Mouse (Mus musculus) adrenal gland, postnatal 25 days (tissue): ENCODE results near the gene Sult4a1. TPM values are rescaled to one million over a fixed set of nuclear protein-coding genes. Genes with fewer than 3 reads are reported as not detected.
"Not testable (repeated sequence)": the region's sequence is repeated elsewhere in the genome, so short reads cannot be mapped to it uniquely, and the experiment has no call there.

Source experiments
- DNase-seq: peaks from one replicate; pipeline ENCODE4 v3.0.0; 2021; ENCODE audit warnings: mixed read lengths
- long read RNA-seq: library from polyadenylated mRNA; stranded (forward); transcript quantifications from one replicate; pipeline ENCODE4 v2.0.0, GENCODE M21; 2021
- total RNA-seq: library from RNA; stranded (reverse); gene quantifications from 2 replicates; pipeline ENCODE4 v1.2.3, GENCODE M21; 2021

Sult4a1 gene
- total RNA-seq: 3.0 and 4.1 TPM in 2 replicates
- long read RNA-seq, partial matches to known transcripts: 0 of 9 reads
- long read RNA-seq, other reads (novel, unspliced or antisense): 3 of 9 reads

DNA sequence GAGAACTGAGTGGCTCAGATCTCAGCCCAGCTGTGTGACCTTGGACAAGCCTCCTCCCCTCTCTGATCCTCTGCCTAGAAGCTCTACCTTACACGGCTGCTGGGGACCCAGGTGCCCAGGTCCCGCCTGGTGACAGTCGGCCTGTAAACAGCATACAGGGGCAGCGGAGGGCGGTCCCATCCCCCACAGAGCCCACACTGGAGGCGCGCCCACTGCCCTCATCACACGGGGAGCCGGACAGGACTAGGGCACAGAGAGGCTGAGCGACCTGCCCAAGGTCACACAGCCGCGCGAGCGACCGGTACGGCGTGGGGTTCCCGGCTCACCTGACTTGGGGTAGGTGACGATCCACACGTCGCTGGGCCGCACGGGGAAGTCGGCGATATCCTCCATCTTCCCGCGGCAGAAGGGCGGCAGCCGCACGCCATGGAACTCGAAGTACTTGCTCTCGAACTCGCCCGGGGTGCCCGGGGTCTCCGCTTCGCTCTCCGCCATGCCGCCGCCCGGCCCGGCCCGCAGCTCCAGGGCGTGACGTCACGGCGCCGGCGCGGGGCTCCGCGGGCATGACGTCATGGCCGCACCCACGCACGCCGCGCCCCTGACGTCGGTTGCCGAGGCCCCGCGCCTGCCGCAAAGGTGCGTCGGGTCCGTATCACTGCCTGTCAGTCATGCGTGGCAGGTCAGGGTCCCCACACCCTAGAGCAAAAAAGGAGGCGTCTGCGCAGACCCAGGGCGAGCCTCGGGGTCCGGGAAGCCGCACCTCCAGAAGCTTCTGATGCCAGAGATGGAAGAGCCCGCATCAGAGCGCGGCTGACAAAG, at the start of gene Sult4a1:
Gene Sult4a1 (minus strand): TSS at position 650 of the 819 bp plus-strand sequence.
- peak; percentile 21 for DNase-seq

DNA sequence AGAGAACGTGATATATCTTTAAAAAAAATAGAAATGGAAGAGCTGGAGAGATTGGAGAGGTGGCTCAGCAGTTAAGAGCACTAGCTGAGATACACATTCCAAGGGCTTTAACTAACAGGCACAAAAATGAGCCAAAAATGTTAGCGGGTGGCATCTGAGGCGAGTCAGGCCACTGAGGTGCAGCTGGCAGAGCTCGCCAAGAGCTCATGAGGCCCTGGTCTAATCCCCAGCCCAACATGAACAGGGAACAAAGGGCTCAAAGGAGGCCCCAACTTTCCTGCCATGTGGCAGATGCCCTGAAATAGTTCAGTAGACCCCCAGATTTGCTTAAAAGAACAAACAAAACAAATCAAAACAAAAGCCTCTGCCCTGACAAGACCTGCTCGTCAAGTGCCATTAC, 35.4 kb upstream of the Sult4a1 start:
- no peak for DNase-seq

DNA sequence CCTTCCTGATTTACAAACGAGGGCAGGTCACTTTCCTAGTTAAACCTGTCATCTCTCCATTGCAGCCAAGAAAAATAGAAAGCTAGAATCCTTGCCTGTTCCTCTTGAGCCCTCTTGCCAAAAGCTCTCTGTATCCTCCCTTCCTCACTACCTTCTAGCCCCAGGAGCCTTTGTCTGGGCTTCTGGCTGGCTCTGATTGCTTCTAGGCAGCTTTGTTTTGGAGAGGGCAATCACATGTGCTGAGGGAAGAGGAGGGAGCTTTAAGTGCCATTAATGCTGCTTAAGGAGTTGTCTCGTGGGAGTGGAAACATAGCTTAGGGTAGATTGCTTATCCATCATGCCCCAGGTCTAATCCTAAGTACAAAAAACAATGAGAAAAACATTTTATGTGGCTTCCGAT, 34.6 kb upstream of the Sult4a1 start:
- DNase-seq: no peak

DNA sequence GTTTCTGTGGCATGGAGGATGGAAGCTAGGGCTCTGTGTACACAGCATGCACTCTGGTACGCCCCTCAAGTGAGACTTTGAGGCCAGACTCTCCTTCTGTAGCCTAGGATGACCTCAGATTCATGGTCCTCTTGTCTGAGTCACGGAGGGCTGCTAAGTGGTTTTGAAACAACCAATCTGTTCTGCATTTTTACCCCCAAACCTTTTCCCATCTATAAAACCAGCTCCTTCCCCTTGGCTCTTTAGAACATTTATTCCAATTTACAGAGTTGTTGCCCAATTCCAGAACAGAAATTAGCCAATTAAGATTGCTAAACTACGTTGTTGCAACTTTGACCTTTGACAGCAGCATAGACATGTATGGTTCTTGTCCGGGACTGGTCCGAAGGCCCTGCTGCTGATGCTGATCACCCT, 34.0 kb upstream of the Sult4a1 start:
- DNase-seq: no peak

DNA sequence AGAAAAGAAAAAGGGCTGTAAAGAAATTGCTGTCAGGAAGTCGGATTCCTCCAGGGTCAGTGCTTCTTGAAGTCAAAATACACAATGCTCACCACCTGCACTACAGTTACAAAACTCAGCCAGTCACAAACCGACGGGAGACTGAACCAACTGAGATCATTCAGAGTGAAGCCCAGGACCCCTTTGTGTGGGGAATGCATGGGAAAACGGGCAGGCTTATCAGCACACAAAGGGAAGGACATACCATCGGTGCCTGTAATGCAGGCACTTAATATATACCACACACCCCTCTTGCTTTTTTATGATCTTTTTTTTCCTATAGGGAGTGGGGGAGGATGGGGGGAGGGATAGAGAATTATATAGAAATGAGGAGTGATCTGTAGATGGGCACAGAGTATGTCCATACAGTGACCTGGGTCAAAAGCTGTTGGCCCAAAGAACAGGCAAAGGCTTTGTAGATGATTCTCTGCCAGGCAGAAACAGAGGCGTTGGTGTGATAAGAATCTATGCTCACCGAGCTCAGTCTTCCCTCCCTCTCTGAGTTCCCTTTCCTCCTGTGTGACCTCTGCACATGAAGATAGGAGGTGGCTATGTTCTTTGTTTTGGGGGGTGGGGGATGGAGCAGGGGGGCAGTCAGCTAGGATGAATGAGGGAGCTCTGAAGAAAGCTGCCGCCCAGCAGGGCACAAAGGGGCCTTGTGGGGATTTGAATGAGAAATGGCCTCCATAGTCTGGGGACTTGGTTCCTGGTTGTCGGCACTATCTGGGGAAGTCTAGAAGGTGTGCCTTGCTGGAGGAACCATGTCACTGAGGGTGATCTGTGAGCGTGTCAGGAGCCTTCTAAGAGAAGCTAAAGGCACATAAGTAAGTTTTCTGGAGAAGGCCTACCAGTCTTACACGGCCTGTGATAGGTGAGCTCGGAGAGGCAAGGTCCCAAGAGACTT, 31.2 kb upstream of the Sult4a1 start:
- no peak for DNase-seq

DNA sequence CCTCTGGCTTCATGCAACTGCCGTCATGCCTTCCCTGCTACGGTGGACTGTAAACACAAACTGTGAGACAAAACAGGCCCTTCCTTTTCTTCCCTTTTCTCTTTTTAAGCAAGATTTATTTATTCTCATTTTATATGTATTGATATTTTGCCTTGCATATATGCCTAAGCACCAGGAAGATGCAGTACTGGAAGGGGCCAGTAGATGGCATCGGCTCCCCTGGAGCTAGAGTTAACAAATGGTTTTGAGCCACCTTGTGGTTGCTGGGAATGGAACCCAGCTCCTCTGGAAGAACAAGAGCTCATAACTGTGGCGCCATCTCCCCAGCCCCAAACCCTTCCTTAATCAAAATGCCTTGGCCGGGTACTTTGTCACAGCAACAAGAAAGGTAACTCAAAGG, 29.9 kb upstream of the Sult4a1 start:
- DNase-seq: no peak

DNA sequence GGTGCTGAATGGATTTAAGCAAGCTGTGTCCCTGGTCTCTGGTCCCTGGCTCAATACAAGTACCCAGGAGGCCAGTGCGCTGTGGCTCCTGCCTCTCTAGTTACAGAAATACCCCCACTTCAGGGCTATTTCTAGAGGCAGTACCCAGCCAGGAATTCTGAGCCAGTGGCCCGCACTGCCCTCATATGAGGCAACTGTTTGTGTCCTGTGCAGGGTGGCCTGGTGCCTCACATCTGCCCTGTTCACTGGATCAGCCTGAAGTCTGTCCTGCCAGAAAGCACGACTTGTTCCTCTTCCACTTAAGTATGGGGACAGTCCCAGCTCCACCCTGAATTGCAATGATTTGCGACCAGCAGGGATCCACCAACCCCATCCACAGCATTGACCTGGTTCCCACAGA, 27.9 kb upstream of the Sult4a1 start:
- DNase-seq: peak; percentile 7

DNA sequence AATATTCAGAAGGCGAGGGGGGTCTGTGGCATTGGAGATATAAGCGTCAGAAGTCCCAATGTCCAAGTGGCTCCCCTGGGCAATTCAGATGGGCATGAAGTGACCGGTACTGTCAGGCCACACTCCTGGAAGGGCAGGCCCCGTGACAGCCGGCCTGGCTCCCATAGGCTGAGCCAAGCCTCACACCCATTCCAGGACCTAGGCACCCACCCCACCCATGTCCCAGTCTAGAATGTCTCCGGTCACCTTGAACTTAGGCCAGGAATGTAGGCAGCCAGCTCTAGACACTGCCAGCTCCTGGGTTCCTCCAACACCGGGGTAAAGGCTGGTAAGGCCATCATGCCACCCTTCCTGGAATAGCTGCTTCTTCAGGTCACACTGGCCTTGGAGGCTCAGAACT, 26.4 kb upstream of the Sult4a1 start:
- peak; percentile 39 for DNase-seq

DNA sequence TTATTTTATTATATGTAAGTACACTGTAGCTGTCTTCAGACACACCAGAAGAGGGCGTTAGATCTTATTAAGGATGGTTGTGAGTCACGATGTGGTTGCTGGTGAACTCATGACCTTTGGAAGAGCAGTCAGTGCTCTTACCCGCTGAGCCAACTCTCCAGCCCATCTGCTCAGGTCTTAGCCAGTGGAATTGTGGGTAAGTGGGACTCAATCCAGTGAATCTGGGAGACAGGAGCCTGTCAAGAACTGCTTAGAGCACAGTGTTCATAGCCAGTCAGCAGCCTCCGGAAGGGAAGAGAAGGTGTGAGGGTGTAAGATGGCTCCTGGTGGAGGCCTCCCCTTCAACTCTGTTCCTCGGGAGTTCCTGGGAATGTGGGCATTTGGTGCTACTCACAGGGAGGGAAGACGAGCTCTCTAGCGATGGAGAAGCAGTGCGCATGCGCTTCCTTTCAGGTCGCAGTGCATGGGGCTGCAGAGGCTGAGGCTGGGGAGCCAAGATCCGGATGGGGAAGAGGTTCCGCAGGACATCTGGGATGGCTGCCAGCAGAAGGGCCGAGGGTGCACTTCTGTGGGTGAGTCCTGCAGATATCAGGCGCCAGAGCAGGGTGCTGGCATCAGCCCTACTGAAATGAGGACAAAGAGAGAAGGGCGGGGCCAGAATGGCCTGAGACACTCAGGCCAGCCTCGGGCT, 25.7 kb upstream of the Sult4a1 start:
- DNase-seq: peak; percentile 64

DNA sequence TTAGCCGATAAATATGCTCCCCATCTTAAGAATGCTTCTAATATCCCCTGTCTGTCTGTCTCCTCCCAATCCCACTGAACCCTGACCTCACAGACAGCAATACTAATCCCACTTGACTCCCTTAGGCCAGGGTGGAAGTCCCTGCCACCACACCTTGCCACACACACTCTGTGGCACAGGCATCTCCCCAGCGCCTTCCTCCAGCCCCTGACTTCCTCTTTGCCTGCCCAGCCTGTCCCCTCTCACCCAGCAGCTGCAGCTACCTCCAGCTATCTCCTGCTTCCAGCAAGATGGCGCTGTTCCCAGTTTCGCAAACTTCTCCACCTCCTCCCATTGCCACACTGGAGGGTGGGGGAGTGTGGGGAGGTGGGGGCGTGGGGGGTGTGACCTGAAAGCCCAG, 21.3 kb upstream of the Sult4a1 start:
- DNase-seq: no peak

DNA sequence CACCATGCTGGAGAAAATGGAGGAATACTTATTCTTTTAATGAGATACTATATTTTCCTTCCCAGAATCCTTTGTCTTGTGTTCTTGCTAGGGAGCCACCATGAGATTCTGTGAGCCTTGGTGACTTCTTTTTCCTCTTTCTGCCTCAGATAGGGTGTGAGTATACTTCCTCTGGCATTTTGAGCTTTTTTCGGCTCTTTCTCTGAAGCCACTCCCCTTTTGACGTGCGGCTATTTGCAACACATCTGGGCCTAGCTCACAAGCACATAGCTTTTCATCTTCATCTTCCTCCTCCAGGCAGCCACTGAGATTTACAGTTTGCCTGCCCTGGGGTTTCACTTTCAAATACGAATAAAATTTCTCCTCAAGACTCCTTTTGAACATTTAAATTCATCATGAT, 20.9 kb upstream of the Sult4a1 start:
- no peak for DNase-seq

DNA sequence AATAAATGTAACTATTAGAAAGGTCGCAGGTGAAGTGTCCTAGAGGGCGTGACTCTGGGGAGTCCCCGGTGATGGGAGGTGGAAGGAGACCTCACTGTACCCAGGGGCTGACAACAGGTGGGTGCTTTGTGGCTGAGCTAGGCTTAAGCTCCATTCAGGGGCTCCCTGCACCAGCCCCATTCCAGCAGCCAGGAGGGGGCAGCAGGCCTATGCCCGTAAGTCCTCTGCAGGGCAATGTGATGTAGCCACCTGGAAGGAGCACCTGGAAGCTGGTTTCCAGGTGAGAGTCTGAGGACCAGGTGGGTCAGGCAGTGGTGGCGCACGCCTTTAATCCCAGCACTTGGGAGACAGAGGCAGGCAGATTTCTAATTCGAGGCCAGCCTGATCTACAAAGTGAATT, 18.5 kb upstream of the Sult4a1 start:
- DNase-seq: no peak

DNA sequence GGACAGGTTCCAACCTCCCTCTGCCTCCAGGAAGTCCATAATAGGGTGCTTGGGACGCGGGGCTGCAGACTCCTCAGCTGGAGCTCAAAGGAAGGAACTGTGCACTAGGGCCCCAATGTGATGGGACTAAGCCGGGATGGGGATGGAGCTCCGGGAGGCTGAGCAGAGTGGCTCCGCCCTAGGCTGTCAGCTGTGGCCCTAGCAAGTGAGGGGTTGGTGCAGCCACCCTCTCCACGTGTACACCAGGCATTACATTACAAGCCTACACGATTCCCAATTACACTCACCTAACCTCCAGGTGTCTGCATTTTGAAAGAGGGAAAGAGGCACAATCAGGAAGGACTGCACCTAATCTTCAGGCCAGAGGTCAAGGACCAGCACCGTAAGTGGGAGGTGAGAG, 17.5 kb upstream of the Sult4a1 start, which contains the start of gene Pnpla5:
Gene Pnpla5 (minus strand): TSS at position 101 of the 400 bp plus-strand sequence.
- DNase-seq: no peak

DNA sequence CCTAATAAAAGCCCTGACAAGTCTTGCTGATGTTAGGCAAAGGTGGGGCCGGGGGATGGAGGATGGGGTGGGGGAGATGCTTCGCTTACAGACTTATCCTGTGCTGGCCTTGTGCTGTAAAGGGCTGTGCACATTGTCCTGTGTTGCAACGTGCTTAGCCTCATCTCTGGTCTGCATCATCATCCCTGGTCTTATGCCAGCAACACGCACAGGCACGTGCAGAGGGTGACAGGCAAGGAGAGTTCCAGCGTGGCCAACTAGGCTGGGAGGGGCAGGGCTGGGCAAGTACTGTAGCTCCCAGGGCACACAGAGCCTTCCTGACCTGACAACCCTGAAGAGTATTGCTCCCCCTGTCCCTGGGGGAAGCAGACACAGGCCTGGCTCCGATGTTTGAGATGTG, 15.5 kb upstream of the Sult4a1 start:
- no peak for DNase-seq

DNA sequence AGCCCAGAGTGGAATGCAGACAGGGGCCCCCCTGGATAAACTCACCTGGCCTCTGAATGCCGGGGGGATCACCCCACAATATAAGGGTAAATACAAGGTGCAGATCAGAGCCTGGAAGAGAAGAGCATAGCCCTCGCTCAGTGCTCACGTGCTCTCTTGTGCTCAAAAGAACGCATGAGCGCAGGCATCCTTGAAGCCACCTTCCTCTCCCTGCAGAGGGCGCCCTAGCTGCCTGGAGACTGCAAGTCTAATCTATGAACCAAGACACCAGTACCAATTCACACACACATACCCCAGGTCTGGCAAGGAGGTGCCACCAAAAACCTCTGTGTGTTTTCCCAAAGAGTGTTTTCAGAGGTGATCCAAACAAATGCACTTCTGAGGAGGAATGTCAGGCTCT, 15.1 kb upstream of the Sult4a1 start:
- no peak for DNase-seq

DNA sequence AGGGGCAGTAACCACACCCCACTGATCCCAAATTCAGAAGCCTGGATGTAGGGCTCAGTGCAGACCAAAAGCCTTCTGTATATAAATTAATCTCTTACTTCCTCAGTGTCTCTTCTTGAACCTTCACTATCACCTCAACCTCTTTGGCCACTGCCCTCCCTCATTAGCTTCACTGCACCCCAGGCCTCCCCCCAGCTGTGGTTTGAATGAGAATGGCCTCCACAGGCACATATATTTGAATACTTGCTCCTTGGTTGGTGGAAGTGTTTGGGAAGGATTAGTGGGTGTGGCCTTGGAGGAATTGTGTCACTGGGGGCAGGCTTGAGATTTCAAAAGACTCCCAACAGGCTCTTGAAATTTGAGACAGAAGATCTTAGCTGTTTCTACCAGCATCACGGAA, 10.9 kb upstream of the Sult4a1 start:
- DNase-seq: no peak

DNA sequence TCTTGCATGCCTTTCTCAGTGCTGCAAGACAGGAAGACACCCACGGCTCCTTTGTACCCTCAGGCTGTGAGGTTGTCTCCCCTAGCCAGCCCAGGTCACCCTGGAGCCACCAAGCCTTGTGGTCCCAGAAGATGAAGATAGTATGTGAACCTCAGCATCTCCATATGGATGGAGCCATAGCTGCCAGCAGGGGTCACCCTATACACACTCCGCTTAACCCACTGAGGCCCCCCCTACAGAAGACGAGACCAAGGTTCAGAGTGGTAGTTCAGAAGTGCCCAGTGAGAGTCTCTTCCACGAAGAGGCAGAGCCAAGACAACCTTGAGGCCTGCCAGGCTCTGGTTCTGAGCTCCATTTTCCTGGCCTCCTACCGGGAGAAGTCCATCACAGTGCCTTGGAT, 10.2 kb upstream of the Sult4a1 start:
- DNase-seq: no peak

DNA sequence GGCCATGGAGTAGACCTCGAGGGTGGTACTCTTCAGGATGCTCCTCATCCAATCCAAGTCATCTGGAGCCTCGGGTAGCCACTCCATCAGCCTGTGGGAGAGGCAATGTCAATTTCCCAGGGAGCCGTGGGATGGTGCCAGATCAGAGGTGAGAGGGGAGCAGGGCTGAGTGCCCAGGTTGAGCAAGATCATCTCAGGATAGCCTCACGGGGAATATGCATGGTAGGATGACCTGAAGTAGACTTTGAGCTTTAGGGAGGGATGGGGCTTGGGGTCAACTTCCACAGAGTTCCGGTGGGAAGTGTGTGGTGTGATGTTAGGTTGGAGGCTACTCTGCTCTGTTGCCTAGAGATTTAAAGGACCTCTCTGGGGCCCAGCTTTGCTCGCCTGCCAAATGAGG, 8.3 kb upstream of the Sult4a1 start:
- no peak for DNase-seq

DNA sequence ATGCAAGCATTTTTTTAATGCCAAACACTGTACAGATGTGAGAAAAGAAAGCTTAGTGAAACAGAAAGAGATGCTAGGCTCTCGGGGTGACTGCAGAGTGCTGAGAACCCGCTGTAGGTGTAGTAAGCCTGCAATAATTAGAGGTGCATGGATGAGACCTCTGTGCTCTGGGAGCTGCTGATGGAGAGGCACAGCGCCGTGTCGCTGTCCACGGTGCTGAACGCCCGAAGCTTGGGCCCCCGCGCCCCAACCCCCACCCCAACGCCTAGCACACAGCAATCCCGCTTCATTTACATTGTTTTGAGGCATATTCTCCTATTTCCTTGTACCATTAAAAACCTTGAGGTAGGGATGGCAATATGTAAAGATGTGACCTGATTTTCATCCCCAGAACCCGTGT, 3.3 kb upstream of the Sult4a1 start:
- DNase-seq: peak; percentile 56

DNA sequence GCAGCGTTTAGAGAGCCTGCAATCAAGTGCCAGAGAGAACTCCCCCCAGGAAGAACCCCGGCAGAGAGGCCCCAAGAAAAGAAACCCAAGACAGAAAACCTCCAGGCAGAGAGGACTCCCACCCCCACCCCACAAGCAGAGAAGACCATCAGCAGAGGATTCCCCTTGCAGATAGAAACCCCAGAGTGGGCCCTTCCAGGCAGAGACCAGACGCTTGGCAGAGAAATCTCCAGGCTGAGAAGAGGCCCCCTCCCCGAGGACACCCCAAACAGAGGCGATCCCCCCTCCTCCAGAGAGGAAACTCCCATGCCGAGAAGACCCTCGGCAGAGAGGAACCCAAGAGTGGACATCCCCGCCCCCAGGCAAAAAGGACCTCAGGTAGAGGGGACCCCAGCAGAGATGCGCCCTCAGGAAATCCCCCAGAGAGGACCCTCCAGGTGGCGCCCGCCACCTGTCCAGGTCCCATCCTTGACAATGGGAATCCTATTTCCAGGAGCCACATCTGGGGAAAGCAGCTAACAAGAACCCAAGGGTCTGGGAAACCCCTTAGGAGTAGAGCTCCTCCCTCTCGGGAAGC, 458 bp upstream of the Sult4a1 start:
- no peak for DNase-seq

DNA sequence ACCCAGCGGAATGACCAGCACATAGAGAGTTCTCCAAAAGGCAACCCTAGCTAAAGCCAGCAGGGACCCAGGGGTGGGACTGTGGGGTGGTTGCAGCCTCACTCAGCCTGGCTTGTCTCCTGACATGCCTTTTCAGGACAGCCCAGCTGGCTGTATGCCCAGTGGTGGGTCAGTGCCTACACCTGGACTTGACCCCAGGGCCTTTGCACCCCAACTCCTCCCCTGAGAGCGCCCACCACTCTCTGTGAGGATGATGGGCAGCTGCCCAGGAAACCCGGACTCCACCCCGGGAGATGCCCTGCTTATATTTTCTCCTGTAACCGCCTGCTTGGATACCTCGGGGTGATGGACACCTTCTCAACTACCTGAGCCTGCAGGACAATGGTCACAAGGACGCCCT, 928 bp downstream of the Sult4a1 start:
- DNase-seq: no peak

DNA sequence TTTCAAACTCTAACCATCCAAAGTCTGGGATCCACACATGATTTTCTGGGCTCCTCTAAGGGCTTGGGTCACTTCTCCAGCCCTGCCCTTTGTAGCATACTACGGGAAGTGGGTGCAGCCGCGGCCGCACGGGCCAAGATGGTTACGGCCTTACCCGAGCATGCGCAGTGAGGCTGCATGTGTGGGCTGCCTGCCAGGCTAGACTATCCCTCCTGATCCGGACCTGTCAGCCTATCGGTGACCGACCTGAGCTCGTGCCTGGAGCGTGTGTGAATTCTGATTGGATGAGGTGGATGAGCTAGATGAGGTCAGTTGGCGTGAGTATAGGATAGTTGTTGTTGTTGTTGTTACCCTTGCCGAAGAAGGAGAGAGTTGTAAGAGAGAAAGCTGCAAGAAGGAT, 8.0 kb downstream of the Sult4a1 start:
- DNase-seq: not testable (repeated sequence)
